Mouse (Mus musculus) heart, postnatal 36 days (tissue): ENCODE measurements around the gene Commd4. TPM values are rescaled to one million over a fixed set of nuclear protein-coding genes. Genes with fewer than 3 reads are reported as not detected.
"Not testable (repeated sequence)": the region's sequence is repeated elsewhere in the genome, so short reads cannot be mapped to it uniquely, and the experiment has no call there.

Experiments used
- DNase-seq, 2 experiments: peaks; one replicate each; pipeline ENCODE4 v3.0.0; 2021 to 2022
- intact Hi-C: fragments of 180-260 bp; cut with DNase I; formaldehyde crosslinking; loops from one replicate; pipeline ENCODE4 v1.15.1; 2025
- total RNA-seq, 2 experiments: library from RNA; stranded (reverse); gene quantifications; 2 replicates each; pipeline ENCODE4 v1.2.3; 2021

Commd4 gene
- total RNA-seq, result 10 to 100 TPM; 26.6 to 29.6 TPM

DNA sequence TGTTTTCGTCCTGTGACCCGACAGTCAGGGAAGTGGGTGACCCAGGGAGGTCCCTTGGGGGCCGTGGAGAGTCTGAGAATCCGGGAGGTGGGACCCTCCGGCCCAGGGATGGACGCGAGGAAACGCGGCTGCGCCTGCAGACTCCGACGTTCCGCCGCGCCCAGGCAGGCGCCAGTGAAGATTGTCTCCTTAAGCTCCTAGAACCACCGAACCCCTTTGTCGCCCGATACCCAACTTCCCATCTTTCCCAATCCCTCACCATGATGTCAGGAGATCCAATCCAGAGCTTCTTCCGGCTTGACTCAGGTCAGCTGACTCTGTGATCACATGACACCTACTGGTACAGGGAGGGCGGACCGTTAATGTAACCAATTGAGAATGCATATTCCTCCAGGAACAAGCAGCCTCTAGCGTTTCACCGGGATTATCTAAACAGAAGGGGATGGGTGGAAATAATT lies at the start of gene Commd4:
TSS of gene Commd4 (minus strand) at position 319 of the 458 bp plus-strand sequence.
- peak; percentile 86 for DNase-seq
- intact Hi-C loops, result no loop called here

- DNase-seq, result no peak
- intact Hi-C loops, result loop anchor here (5.0 kb wide), 1 partner anchor 310 kb away; no protein-coding TSS in a partner anchor
These were observed 48.8 kb upstream of the Commd4 start for GRCm38 (mm10) chr9:57206896-57207295.

GRCm38 (mm10) chr9:57203571-57203970 lies 45.4 kb upstream of the Commd4 start:
- intact Hi-C loops, DNase-seq: not testable (repeated sequence)

DNA sequence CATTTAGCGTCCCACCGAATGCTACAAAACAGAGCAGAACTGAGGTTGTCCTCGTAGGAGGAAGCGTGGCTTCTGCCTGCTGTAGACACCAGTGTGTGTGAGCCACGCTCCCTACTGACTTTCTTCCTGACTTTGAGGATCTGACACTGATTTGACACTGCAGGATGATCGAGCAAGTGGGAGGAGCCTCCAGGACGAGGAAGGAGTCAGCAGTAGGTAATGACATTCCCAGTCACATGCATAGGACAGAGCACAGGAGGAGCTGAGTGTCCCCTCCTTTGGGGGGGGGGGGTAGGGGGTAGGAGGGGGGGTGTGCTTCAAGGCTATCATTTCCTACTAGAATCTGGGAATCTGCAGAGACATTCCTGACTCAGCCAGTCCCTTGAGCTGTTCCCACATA lies 44.9 kb upstream of the Commd4 start:
- DNase-seq, result no peak
- intact Hi-C loops, result no loop called here

DNA sequence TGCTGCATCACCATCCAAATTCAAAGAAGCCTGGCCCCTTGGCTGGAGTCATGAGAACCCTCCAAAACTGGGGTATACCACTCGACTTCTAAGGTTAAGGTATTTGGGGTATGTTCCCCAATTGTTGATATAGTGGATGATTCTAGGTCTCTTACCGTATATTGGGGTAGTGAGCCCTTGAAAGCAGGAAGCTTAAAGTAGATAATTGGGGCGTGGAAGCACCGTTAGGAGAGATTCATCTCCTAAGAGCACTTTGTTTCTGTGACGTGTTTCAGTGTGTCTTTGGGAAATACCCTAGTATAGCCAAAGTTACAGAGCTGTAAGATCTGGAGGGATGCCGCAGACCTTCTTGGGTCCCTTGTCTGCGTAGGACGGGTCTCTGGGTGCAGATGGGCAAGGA lies 39.3 kb upstream of the Commd4 start:
- DNase-seq, result no peak
- intact Hi-C loops, result no loop called here

DNA sequence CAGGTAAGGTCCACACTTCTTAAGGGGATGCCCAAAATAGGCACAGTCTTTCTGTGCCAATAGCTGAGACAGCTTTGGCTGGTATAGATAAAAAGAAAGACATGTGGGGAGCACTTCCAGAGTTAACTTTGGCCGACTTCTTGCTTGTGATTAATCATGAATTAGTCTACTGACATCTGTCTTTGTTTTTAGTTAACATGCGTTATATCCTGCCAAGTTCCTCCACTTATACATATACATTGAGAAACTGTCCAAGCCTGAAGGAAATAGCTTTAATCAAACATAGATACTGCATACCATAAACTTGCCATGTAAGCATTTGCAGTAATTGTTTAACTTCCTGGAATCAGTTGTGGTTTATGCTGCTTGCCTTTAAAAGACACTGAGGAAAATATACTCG lies 38.6 kb upstream of the Commd4 start:
- intact Hi-C loops, result no loop called here
- no peak for DNase-seq

DNA sequence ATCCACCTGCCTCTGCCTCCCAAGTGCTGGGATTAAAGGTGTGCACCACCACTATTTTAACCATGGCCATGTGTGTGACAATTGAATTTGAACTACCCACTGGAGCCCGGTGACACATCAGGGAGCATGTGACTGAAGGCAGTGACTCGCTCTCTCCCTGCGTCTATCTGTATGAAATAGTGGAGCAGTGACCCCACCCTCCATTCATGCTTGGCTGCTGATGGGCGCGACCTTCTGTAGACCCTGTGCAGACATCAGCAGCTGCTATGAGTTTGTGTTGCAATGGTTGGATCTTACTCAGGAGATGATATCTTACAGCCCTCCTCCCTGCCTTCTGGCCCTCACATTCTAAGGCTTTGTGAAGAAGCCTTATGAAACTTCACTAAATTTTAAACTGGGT lies 10.3 kb upstream of the Commd4 start:
- intact Hi-C loops, result no loop called here

GRCm38 (mm10) chr9:57166173-57166572 lies 8.0 kb upstream of the Commd4 start:
- no peak for DNase-seq
- intact Hi-C loops, result no loop called here

More for the DNA sequence above, 10.3 kb upstream of the Commd4 start:
- no peak for DNase-seq

DNA sequence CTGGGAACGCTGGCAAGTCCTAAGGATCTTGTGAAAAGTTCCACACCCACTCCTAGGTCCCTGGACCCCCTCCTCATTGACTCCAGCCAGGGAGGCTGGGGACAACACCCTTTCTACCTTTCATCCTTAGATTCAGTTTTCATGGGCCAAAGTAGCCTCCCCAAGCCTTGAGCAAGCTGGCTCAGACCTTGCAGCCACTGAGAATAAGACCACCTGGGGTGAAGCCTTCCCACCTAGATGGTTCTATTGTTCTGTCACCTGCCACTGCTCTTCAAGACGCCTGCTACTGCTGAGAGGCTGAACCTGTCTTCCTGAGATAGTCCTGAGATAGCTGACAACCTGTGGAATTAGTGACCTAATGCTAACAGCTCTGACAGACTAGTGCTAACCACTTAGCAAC lies 5.0 kb upstream of the Commd4 start:
- intact Hi-C loops, result no loop called here

DNA sequence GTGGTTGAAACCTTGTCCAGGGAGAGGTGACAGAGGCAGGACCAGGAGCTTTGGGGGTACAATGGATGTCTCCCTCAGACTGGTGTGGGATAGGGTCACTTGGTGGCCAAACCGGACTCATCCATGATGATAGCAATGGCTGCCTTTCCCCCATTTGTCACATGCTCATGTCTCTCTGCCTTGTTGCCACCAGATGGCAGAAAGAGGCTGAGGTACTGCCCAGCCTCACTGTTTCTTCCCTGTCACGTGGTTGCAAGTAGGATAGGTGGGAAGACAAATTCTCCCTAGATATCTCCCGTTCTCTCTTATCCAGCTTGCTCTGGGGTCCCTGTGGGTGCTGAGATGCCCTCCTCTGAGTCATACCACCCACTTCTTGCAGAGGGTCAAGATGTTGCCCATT lies 4.4 kb upstream of the Commd4 start:
- DNase-seq, result no peak
- intact Hi-C loops, result no loop called here

More for the DNA sequence above, 5.0 kb upstream of the Commd4 start:
- no peak for DNase-seq

DNA sequence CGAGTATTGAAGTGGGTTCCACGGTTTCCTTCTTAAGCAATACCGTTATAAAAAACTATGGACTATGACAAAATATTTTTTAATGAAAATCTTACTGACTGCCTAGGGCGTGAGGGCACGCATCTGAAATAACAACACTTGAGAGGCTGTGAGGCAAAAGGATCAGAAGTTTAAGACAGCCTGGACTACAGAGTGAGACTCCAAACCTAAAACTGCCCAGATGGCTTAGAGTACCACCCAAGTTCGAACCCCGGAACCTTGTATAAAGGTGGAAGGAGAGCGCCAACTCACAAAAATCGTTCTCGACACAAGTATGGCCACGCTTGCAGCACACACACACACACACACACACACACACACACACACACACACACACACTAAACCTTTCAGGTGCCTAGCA lies 375 bp upstream of the Commd4 start:
- intact Hi-C loops, result no loop called here
- no peak for DNase-seq

DNA sequence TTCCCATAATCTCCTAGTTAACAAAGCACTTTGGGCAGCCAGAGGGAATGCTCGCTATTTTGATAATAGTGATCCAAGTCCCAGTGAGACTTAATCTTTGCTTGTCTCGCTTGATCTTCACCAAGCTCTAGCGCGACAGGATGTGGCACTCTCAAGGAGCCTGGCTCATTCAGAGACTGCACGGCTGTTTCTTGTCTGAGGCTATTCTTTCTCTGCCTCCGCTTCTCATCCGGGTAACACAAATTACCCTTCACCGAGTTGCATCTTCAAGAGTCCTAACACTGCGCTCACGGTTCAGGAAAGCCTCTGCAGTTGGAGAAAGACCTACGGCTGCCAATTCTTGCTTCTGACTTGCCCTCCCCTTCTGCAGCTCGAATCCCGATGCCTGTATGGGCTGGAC lies 632 bp downstream of the Commd4 start:
- no peak for DNase-seq
- intact Hi-C loops, result no loop called here

- DNase-seq, result no peak
- intact Hi-C loops, result no loop called here
These were observed 1.3 kb downstream of the Commd4 start for GRCm38 (mm10) chr9:57156823-57157222.

- intact Hi-C loops, result no loop called here
These were observed 1.7 kb downstream of the Commd4 start for GRCm38 (mm10) chr9:57156383-57156782.

DNA sequence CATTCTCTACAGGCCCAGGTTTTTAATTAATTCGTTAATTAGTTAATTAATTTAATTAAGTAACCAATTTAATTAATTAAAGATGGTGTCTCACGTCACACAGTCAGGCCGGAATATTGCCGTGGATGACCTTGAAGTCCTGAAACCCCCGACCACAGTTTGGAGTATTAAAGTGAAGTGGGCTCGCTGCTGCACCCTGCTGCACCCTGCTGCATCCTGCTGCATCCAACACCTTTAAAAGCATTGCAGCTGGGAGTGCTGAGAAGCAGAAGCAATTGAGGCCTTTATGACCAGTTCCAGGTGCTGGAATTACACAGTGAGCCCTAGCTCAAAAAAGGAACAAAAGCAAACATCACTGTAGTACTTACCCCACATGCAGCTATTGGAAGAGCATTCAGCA lies 5.8 kb downstream of the Commd4 start:
- intact Hi-C loops, result no loop called here
- no peak for DNase-seq

More at GRCm38 (mm10) chr9:57156383-57156782, 1.7 kb downstream of the Commd4 start:
- DNase-seq, result no peak

DNA sequence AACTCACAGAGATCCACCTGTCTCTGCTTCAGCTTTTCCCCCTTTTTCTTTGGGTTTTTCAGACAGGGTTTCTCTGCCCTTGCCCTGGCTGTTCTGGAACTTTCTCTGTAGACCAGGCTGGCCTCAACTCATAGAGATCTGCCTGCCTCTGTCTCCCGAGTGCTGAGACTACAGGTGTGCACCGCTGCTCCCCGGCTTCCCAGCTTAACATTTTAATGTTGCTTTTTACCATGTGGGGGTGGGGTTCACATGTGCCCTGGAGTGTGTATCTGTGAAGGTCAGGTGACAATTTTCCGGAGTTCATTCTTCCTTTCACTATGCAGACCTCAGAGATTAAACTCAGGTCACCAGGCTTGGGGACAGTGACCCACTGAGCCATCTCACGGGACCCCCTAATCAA lies 7.9 kb downstream of the Commd4 start:
- DNase-seq, result no peak
- intact Hi-C loops, result no loop called here

DNA sequence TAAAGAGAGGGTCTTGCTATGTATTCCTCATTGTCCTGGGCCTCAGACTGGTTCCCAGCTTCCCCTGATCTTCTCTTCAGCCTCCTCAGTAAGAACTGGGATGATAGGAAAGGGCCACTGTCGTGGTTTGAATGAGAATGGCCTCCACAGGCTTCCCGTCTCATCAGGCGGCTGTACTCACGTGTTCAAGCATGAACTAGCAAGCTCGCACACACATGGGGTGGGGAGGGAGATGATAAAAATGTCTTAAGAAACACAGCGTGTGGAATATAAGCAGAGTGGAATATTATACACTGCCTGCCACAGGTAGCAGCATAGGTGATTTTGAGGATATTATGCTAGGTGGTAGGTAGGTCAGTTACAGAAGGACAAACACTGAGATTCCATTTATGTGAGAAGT lies 9.1 kb downstream of the Commd4 start:
- no peak for DNase-seq
- intact Hi-C loops, result loop anchor here (5.0 kb wide), 1 partner anchor 288 kb away; no protein-coding TSS in a partner anchor

- intact Hi-C loops, result loop anchor here (5.0 kb wide), 1 partner anchor 289 kb away; no protein-coding TSS in a partner anchor
- peak; percentile 79 to 84 for DNase-seq
These were observed 9.8 kb downstream of the Commd4 start, which contains the start of gene Neil1 for GRCm38 (mm10) chr9:57148144-57148878. Neil1 (minus strand) TSS chr9:57148305.

DNA sequence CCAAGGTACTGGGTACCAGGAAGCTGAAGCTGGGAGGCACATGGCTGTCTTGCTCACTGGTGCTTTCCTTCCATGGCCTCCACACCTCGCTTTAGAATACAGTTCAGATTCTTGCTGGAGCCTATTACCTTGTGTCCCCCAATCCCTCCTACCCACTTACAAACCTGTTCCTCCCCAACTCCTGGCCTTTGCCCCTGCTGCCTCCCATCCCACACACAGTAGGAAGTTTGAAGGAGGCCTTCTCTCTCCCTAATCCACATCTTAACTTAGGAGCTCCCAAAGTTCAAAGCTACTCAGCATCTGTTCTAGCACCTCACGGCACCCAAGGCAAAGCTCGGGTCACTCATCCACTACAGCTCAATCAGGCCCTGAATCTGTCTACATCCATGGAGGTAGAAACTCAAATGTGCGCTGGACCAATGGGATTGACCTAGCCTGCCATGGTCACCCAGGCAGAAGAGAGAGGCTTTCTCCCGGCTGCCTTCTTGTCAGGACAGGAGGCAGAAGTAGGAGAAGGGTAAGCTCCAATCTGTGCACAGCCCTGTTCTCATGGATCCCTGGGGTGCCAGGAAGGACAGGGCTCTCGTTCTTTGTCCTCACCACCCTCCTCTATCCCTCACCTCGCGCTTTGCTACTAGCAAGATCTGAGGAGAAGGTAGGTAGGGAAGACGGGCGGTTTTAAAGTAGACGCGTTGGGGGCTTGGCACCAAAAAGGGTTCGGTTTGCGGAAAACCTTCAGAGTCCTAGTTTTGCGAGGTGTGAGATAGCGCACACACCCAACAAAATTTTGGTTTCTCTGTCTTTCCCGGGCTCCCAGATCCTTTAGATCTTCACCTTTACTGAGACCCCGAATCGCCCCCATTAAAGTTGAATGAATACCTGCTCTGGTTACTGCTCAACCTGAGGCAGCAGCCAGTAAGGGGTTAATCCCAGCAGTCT lies 10.7 kb downstream of the Commd4 start:
- intact Hi-C loops, result loop anchor here (5.0 kb wide), 1 partner anchor 290 kb away; no protein-coding TSS in a partner anchor
- DNase-seq, result no peak

DNA sequence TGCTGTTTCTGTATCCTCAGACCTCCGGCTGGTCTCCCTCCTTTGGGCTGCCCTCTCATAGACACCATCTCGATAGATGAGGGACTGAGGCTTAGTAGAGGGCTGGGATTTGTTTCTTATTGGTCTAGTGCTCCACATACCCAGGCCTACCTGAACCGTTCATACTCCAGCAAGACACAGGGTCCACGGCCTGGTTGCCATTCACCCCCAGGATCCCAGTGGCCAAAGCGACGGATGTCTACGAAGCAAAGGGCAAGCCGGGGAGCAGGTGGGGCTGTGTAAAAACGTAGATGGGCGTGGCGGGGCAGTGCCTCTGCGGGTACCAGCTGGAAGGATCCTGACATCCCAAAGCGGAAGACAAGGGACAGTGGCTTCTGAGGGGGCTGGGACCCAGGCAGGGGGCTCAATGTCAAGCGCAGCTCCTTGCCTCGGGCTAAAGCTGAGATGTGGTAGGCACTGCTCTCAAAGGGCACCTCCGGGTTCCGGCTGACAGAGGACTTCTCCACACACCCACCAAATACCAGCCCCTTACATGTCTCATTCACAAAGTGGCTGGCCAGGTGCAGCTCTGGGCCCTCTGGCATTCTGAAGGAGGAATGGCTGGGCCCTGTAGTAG lies 11.6 kb downstream of the Commd4 start:
- DNase-seq, result no peak
- intact Hi-C loops, result loop anchor here (5.0 kb wide), 1 partner anchor 291 kb away; no protein-coding TSS in a partner anchor

DNA sequence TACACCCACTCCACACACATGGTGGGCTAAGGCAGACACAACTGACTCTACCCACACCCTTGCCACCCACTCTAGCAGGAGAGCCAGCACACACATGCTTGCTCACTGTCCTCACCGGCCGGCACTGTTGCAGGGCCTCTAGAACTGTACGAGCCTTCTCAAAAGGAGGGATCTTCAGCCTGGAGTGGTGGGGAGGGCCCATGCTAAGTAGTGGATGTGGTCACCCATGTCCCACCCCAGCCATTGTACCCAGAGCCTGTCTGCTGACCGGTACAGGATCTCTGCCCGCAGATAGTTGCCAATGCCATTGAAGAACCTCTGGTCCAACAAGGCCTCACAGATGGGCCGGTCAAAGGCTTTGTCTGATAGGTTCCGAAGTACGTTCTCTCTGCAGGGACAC lies 13.3 kb downstream of the Commd4 start:
- intact Hi-C loops, result loop anchor here (5.0 kb wide), 1 partner anchor 292 kb away; no protein-coding TSS in a partner anchor
- no peak for DNase-seq
